Mouse (Mus musculus): ENCODE results near the gene Akr1a1. TPM values are rescaled to one million over a fixed set of nuclear protein-coding genes. Genes with fewer than 3 reads are reported as not detected.

Gene Akr1a1
- polyA plus RNA-seq, 1 experiment from 2014 or later = 453 TPM

DNA sequence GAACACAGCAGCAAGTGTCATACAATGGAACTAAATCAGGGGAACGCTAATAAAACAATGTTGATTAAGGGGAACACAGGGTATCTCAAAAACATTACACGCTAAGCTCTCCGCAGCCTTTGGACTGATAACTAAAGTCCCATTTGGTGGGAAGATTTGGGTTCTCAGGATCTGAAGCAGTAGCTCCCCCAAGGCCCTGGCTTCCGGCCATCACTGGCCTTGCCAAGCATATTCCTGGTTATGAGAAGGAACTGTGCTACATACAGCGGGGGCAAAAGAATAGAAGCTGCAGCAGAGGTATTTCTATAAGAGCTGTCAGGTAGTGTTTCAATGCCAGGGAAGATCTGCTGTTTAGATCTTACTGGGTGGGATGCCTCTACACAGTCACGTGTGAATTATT lies 1.7 kb upstream of the Akr1a1 start:
- no peak for DNase-seq (ENCODE audit: low spot score)
- H3K4me2 ChIP-seq = no peak overlapping the region
- H3K36me3 ChIP-seq (ENCODE audit: control insufficient read depth, insufficient read depth, low read length) = no peaks in the 10 kb centered on the region; the same call in 1 of the 2 replicates
- no peak for ATAC-seq (replicated peaks; ENCODE audit: low FRiP score)
- no peak overlapping the region for H3K9ac ChIP-seq (ENCODE audit: low read depth, low read length)
- H3K27me3 ChIP-seq (replicated peaks; ENCODE audit: control insufficient read depth, insufficient read depth, low read length) = no peaks in the 10 kb centered on the region
- no peaks in the 10 kb centered on the region for H3K9me3 ChIP-seq (ENCODE audit: control insufficient read depth, low read length)
- H3K4me1 ChIP-seq (replicated peaks; ENCODE audit: control insufficient read depth, insufficient read depth, low read length) = peaks cover 14% of the 10 kb centered on the region
- no peak overlapping the region for H3K27ac ChIP-seq (ENCODE audit: low read depth, low read length)
- 87% methylated on average over 6 of the region's 6 CpGs for WGBS
- no peak overlapping the region for H3K4me3 ChIP-seq (ENCODE audit: low read depth, low read length)

DNA sequence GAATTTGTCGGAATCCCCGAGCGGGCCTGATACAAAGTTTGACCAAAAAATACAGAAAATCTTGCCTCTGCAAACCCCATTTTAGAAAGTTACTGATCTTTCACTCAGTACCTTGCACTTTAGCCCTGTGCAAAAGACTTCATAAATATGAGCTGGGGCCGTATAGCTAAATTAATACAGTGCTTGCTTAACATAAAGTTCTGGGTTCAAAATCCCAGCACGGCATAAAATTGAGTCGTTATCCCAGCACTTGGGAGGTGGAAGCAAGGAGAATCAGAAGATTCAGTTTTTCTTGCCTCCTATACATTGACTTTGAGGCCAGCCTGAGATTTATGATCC lies 286 bp upstream of the Akr1a1 start:
- no peaks in the 10 kb centered on the region for H3K27me3 ChIP-seq (replicated peaks; ENCODE audit: control insufficient read depth, insufficient read depth, low read length)
- WGBS = 13% methylated on average over 6 of the region's 6 CpGs
- H3K27ac ChIP-seq (ENCODE audit: low read depth, low read length) = peak overlapping the region; percentile 89; the same call in 1 of the 2 replicates
- DNase-seq (ENCODE audit: low spot score) = no peak
- peak overlapping the region; percentile 72 for H3K4me2 ChIP-seq
- H3K36me3 ChIP-seq (ENCODE audit: control insufficient read depth, insufficient read depth, low read length) = peaks cover 5% of the 10 kb centered on the region; the same call in 1 of the 2 replicates
- H3K9ac ChIP-seq (ENCODE audit: low read depth, low read length) = peak overlapping the region; percentile 93
- ATAC-seq (replicated peaks; ENCODE audit: low FRiP score) = no peak; the same call in 1 of the 2 replicates
- H3K4me1 ChIP-seq (replicated peaks; ENCODE audit: control insufficient read depth, insufficient read depth, low read length) = peaks cover 17% of the 10 kb centered on the region
- no peaks in the 10 kb centered on the region for H3K9me3 ChIP-seq (ENCODE audit: control insufficient read depth, low read length)
- peak overlapping the region; percentile 87 for H3K4me3 ChIP-seq (ENCODE audit: low read depth, low read length)

DNA sequence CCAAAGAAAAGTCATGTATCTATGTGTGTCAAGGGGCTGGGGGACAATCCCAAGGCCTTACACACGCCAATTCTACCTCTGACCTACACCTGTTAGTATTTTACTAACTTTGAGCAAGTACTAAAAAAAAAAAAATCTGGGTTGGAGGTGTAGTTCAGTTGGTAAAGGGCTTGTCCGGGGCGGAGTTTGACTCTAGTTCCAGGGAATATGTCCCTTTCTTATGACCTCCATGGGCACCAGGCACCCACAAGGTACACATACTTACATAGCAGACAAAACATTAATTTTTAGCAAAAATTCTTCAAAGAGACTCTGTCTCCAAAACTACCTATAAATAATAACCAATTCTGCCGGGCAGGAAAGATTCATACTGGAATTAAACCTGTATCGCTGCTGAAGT lies 1.1 kb downstream of the Akr1a1 start:
- Histone ChIP-seq H3K9ac (ENCODE audit: low read depth, low read length) (peak overlapping the region; percentile 93), H3K27ac (ENCODE audit: low read depth, low read length) (peak overlapping the region; percentile 89), H3K27me3 (replicated peaks; ENCODE audit: control insufficient read depth, insufficient read depth, low read length) (no peaks in the 10 kb centered on the region), H3K4me1 (replicated peaks; ENCODE audit: control insufficient read depth, insufficient read depth, low read length) (peaks cover 17% of the 10 kb centered on the region), H3K36me3 (ENCODE audit: control insufficient read depth, insufficient read depth, low read length) (peaks cover 11% of the 10 kb centered on the region), H3K4me3 (ENCODE audit: low read depth, low read length) (peak overlapping the region; percentile 87), H3K4me2 (peak overlapping the region; percentile 72), H3K9me3 (ENCODE audit: control insufficient read depth, low read length) (no peaks in the 10 kb centered on the region)
- ATAC-seq (replicated peaks; ENCODE audit: low FRiP score) (no peak), DNase-seq (ENCODE audit: low spot score) (no peak)
- WGBS = 33% methylated on average over 5 of the region's 5 CpGs

DNA sequence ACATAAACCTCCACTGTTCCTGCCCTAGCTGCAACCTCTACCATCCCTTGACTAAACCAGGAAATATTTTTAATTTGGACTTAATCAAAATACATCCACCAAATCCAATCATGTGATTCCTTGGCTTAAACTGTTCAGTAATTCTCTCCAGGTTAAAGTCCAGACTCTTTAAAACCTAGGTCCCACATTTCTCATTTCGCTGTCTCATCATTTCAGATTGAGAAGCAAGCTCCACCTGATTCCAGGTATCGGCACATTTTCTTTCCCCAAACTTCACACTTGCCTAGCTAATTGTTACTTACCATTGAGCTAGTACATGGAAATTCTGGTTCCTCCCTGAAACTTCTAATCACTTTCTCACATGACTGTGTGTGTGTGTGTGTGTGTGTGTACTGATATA lies 2.1 kb downstream of the Akr1a1 start:
- Histone ChIP-seq H3K4me1 (replicated peaks; ENCODE audit: control insufficient read depth, insufficient read depth, low read length) (peaks cover 17% of the 10 kb centered on the region), H3K27me3 (replicated peaks; ENCODE audit: control insufficient read depth, insufficient read depth, low read length) (no peaks in the 10 kb centered on the region), H3K9ac (ENCODE audit: low read depth, low read length) (no peak overlapping the region), H3K4me2 (peak overlapping the region; percentile 72), H3K27ac (ENCODE audit: low read depth, low read length) (no peak overlapping the region), H3K9me3 (ENCODE audit: control insufficient read depth, low read length) (no peaks in the 10 kb centered on the region), H3K4me3 (ENCODE audit: low read depth, low read length) (peak overlapping the region; percentile 87; the same call in 1 of the 2 replicates), H3K36me3 (ENCODE audit: control insufficient read depth, insufficient read depth, low read length) (peaks cover 11% of the 10 kb centered on the region)
- 85% methylated on average over 2 of the region's 2 CpGs for WGBS
- DNase-seq (ENCODE audit: low spot score) (no peak), ATAC-seq (replicated peaks; ENCODE audit: low FRiP score) (no peak)

DNA sequence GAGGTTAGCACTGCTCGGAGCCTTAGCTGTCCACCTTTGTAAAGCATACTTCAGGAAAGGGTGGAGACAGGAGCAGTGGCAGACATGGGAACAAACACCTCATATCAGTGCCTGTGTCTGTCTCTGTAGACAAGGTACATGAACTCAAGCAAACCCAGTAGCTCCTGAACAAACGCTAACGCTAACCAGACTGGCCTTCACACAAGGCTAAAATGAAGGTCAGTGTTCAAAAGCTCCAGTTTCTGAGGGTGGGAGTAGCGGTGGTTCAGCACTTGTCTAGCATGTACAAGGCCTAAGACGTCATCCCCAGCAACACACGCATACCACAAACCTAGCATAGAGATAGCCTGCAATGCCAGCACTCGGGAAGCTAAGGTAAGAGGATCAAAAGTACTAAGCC lies 5.9 kb downstream of the Akr1a1 start:
- peaks cover 34% of the 10 kb centered on the region for H3K36me3 ChIP-seq (ENCODE audit: control insufficient read depth, insufficient read depth, low read length)
- no peak overlapping the region for H3K4me2 ChIP-seq
- H3K4me1 ChIP-seq (replicated peaks; ENCODE audit: control insufficient read depth, insufficient read depth, low read length) = peaks cover 15% of the 10 kb centered on the region
- DNase-seq (ENCODE audit: low spot score) (no peak), ATAC-seq (replicated peaks; ENCODE audit: low FRiP score) (no peak)
- no peaks in the 10 kb centered on the region for H3K9me3 ChIP-seq (ENCODE audit: control insufficient read depth, low read length)
- no peak overlapping the region for H3K4me3 ChIP-seq (ENCODE audit: low read depth, low read length)
- 88% methylated on average over 7 of the region's 7 CpGs for whole genome bisulfite sequencing
- no peak overlapping the region for H3K27ac ChIP-seq (ENCODE audit: low read depth, low read length)
- H3K27me3 ChIP-seq (replicated peaks; ENCODE audit: control insufficient read depth, insufficient read depth, low read length) = no peaks in the 10 kb centered on the region
- H3K9ac ChIP-seq (ENCODE audit: low read depth, low read length) = no peak overlapping the region

DNA sequence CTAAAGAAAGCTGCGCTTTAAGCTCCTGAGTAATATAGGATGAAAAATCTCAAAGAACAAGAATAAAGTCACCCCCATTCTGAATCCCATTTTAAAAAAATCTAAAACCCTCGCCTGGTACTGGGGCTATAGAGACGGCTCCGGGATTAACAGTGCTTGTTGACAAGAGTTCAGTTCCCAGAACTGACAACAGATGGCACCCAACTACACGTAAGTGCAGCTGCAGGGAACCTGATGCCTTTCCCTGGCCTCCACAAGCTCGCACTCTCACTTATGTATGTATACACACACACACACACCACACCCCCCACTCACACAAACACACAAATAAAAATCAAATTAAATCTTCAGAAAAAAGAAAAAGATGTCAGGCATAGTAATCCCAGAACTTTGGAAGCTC lies 7.2 kb downstream of the Akr1a1 start:
- DNase-seq (ENCODE audit: low spot score) = no peak
- H3K9ac ChIP-seq (ENCODE audit: low read depth, low read length) = no peak overlapping the region
- H3K9me3 ChIP-seq (ENCODE audit: control insufficient read depth, low read length) = no peaks in the 10 kb centered on the region
- H3K36me3 ChIP-seq (ENCODE audit: control insufficient read depth, insufficient read depth, low read length) = peaks cover 41% of the 10 kb centered on the region
- no peak overlapping the region for H3K4me3 ChIP-seq (ENCODE audit: low read depth, low read length)
- H3K4me2 ChIP-seq = no peak overlapping the region
- peak; percentile 49; the same call in 1 of the 2 replicates for ATAC-seq (replicated peaks; ENCODE audit: low FRiP score)
- 62% methylated on average over 6 of the region's 6 CpGs for WGBS
- H3K27ac ChIP-seq (ENCODE audit: low read depth, low read length) = no peak overlapping the region
- H3K4me1 ChIP-seq (replicated peaks; ENCODE audit: control insufficient read depth, insufficient read depth, low read length) = peaks cover 8% of the 10 kb centered on the region; the same call in 1 of the 2 replicates
- H3K27me3 ChIP-seq (replicated peaks; ENCODE audit: control insufficient read depth, insufficient read depth, low read length) = no peaks in the 10 kb centered on the region

DNA sequence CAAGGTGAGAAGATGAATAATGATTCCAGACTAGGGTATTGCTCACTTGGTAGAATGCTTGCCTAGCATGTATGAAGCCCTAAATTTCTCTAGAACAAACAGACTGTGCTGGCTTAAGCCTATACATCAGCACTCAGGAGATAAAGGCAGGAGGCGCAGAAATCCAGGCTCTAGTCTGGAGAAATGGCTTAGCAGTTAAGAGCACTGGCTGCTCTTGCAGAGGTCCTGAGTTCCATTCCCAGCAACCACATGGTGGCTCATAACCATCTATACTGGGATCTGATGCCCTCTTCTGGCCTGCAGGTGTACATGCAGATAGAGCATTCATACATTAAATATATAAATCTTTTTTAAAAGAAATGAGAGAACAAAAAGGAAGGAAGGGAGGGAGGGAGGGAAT lies 9.4 kb downstream of the Akr1a1 start:
- H3K4me2 ChIP-seq = no peak overlapping the region
- no peak for ATAC-seq (replicated peaks; ENCODE audit: low FRiP score)
- H3K9ac ChIP-seq (ENCODE audit: low read depth, low read length) = no peak overlapping the region
- no peaks in the 10 kb centered on the region for H3K27me3 ChIP-seq (replicated peaks; ENCODE audit: control insufficient read depth, insufficient read depth, low read length)
- 95% methylated on average over 1 of the region's 1 CpGs for WGBS
- H3K4me3 ChIP-seq (ENCODE audit: low read depth, low read length) = no peak overlapping the region
- peaks cover 49% of the 10 kb centered on the region for H3K36me3 ChIP-seq (ENCODE audit: control insufficient read depth, insufficient read depth, low read length)
- no peaks in the 10 kb centered on the region for H3K9me3 ChIP-seq (ENCODE audit: control insufficient read depth, low read length)
- no peak for DNase-seq (ENCODE audit: low spot score)
- H3K27ac ChIP-seq (ENCODE audit: low read depth, low read length) = no peak overlapping the region
- no peaks in the 10 kb centered on the region for H3K4me1 ChIP-seq (replicated peaks; ENCODE audit: control insufficient read depth, insufficient read depth, low read length)

DNA sequence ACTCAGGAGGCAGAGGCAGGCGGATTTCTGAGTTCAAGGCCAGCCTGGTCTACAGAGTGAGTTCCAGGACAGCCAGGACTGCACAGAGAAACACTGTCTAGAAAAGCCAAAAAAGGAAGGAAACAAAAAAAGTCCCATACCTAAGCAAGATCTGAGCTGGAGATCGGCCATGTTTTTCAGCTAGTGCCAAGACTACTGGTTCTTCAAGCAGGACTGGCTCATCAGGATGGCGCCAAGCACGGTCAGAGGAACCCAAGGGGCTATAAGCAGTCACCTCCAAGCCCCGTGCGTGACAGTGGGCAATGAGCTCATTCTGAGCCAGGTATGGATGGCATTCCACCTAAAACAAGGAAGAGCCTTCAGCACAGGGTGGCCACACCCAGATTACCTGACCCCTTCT lies 12.7 kb downstream of the Akr1a1 start:
- Histone ChIP-seq H3K9ac (ENCODE audit: low read depth, low read length) (no peak overlapping the region), H3K36me3 (ENCODE audit: control insufficient read depth, insufficient read depth, low read length) (peaks cover 57% of the 10 kb centered on the region), H3K27ac (ENCODE audit: low read depth, low read length) (no peak overlapping the region)

DNA sequence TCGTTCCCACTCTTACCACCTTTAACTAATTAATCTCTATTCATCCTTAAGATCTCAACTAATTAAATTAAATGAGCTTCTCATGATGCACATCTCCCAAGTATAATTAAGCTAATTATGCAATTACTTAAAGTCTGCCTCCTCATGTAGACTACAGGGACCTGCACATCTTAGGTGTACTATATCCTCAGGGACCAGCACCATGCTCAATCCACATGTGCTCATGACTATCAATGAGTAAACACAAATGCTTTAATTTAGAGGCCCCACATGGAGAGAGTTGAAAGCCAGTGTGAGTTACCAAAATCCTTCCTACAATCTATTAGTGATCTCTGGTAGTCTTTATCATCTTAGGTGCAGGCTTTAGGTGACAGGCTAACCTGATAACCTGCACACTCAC lies 16.3 kb downstream of the Akr1a1 start:
- Histone ChIP-seq H3K4me2 (no peak overlapping the region), H3K4me3 (ENCODE audit: low read depth, low read length) (no peak overlapping the region), H3K4me1 (replicated peaks; ENCODE audit: control insufficient read depth, insufficient read depth, low read length) (no peaks in the 10 kb centered on the region), H3K9ac (ENCODE audit: low read depth, low read length) (no peak overlapping the region), H3K36me3 (ENCODE audit: control insufficient read depth, insufficient read depth, low read length) (peaks cover 36% of the 10 kb centered on the region), H3K9me3 (ENCODE audit: control insufficient read depth, low read length) (no peaks in the 10 kb centered on the region), H3K27ac (ENCODE audit: low read depth, low read length) (no peak overlapping the region), H3K27me3 (replicated peaks; ENCODE audit: control insufficient read depth, insufficient read depth, low read length) (no peaks in the 10 kb centered on the region)
- 88% methylated on average over 1 of the region's 1 CpGs for WGBS
- ATAC-seq (replicated peaks; ENCODE audit: low FRiP score) (no peak), DNase-seq (ENCODE audit: low spot score) (no peak)

More for the DNA sequence above, 12.7 kb downstream of the Akr1a1 start:
- Histone ChIP-seq H3K27me3 (replicated peaks; ENCODE audit: control insufficient read depth, insufficient read depth, low read length) (no peaks in the 10 kb centered on the region), H3K4me2 (no peak overlapping the region), H3K4me1 (replicated peaks; ENCODE audit: control insufficient read depth, insufficient read depth, low read length) (no peaks in the 10 kb centered on the region), H3K4me3 (ENCODE audit: low read depth, low read length) (no peak overlapping the region), H3K9me3 (ENCODE audit: control insufficient read depth, low read length) (no peaks in the 10 kb centered on the region)
- 94% methylated on average over 6 of the region's 6 CpGs for WGBS
- no peak for DNase-seq (ENCODE audit: low spot score)
- no peak for ATAC-seq (replicated peaks; ENCODE audit: low FRiP score)

All from liver, embryonic 11.5 days (tissue).